Mouse (Mus musculus): Measurements from ENCODE around the gene Vps33b. TPM values are rescaled to one million over a fixed set of nuclear protein-coding genes. Genes with fewer than 3 reads are reported as not detected.

Vps33b gene
- polyA plus RNA-seq, 1 experiment from 2014 or later, result 12.3 TPM

- Histone ChIP-seq H3K27ac (ENCODE audit: low read depth, low read length) (peak within 1 kb of the TSS; percentile 72), H3K9ac (ENCODE audit: low read depth, low read length) (peak within 1 kb of the TSS; percentile 81), H3K4me1 (ENCODE audit: control insufficient read depth, insufficient read depth, low read length) (peaks cover 10% of the 10 kb centered on the region; the same call in 1 of the 2 replicates), H3K27me3 (ENCODE audit: control insufficient read depth, insufficient read depth, low read length) (peaks cover 11% of the 10 kb centered on the region), H3K4me2 (peak within 1 kb of the TSS; percentile 88), H3K4me3 (ENCODE audit: low read depth, low read length) (peak within 1 kb of the TSS; percentile 76), H3K36me3 (ENCODE audit: control insufficient read depth, insufficient read depth, low read length) (peaks cover 7% of the 10 kb centered on the region), H3K9me3 (replicated peaks; ENCODE audit: control insufficient read depth, low read length) (no peaks in the 10 kb centered on the region)
- WGBS (ENCODE audit: insufficient replicate concordance), result 25% methylated on average over 40 of the region's 40 CpGs
- ATAC-seq (replicated peaks; ENCODE audit: insufficient number of reproducible peaks, low FRiP score, low TSS enrichment), result peak; percentile 81
Measured at GRCm38 (mm10) chr7:80260625-80261371, 8.7 kb upstream of the Vps33b start, which contains the start of gene Ngrn. Gene Ngrn (plus strand): TSS chr7:80261215.

- peak; percentile 54; the same call in 1 of the 2 replicates for ATAC-seq (replicated peaks; ENCODE audit: insufficient number of reproducible peaks, low FRiP score, low TSS enrichment)
- Histone ChIP-seq H3K4me2 (peak overlapping the region; percentile 88), H3K36me3 (ENCODE audit: control insufficient read depth, insufficient read depth, low read length) (peaks cover 9% of the 10 kb centered on the region), H3K9me3 (replicated peaks; ENCODE audit: control insufficient read depth, low read length) (no peaks in the 10 kb centered on the region), H3K4me1 (ENCODE audit: control insufficient read depth, insufficient read depth, low read length) (peaks cover 10% of the 10 kb centered on the region; the same call in 1 of the 2 replicates), H3K27me3 (ENCODE audit: control insufficient read depth, insufficient read depth, low read length) (peaks cover 11% of the 10 kb centered on the region), H3K9ac (ENCODE audit: low read depth, low read length) (peak overlapping the region; percentile 81), H3K4me3 (ENCODE audit: low read depth, low read length) (peak overlapping the region; percentile 76), H3K27ac (ENCODE audit: low read depth, low read length) (peak overlapping the region; percentile 72)
- WGBS (ENCODE audit: insufficient replicate concordance), result under 1% methylated on average over 32 of the region's 32 CpGs
Measured at GRCm38 (mm10) chr7:80261372-80261990, 8.0 kb upstream of the Vps33b start.

GRCm38 (mm10) chr7:80264606-80265005 lies 4.8 kb upstream of the Vps33b start:
- Histone ChIP-seq H3K27me3 (ENCODE audit: control insufficient read depth, insufficient read depth, low read length) (no peaks in the 10 kb centered on the region), H3K4me3 (ENCODE audit: low read depth, low read length) (no peak overlapping the region), H3K9me3 (replicated peaks; ENCODE audit: control insufficient read depth, low read length) (no peaks in the 10 kb centered on the region), H3K9ac (ENCODE audit: low read depth, low read length) (no peak overlapping the region), H3K36me3 (ENCODE audit: control insufficient read depth, insufficient read depth, low read length) (peaks cover 10% of the 10 kb centered on the region), H3K4me2 (no peak overlapping the region), H3K4me1 (ENCODE audit: control insufficient read depth, insufficient read depth, low read length) (peaks cover 13% of the 10 kb centered on the region; the same call in 1 of the 2 replicates), H3K27ac (ENCODE audit: low read depth, low read length) (no peak overlapping the region)
- no peak for ATAC-seq (replicated peaks; ENCODE audit: insufficient number of reproducible peaks, low FRiP score, low TSS enrichment)
- WGBS (ENCODE audit: insufficient replicate concordance), result 91% methylated on average over 12 of the region's 12 CpGs

GRCm38 (mm10) chr7:80267764-80268163 lies 1.7 kb upstream of the Vps33b start:
- peaks cover 10% of the 10 kb centered on the region for H3K36me3 ChIP-seq (ENCODE audit: control insufficient read depth, insufficient read depth, low read length)
- ATAC-seq (replicated peaks; ENCODE audit: insufficient number of reproducible peaks, low FRiP score, low TSS enrichment), result no peak
- H3K27ac ChIP-seq (ENCODE audit: low read depth, low read length), result no peak overlapping the region
- H3K4me2 ChIP-seq, result no peak overlapping the region
- peaks cover 11% of the 10 kb centered on the region for H3K4me1 ChIP-seq (ENCODE audit: control insufficient read depth, insufficient read depth, low read length)
- 68% methylated on average over 1 of the region's 1 CpGs for WGBS (ENCODE audit: insufficient replicate concordance)
- no peak overlapping the region for H3K4me3 ChIP-seq (ENCODE audit: low read depth, low read length)
- no peak overlapping the region for H3K9ac ChIP-seq (ENCODE audit: low read depth, low read length)
- H3K27me3 ChIP-seq (ENCODE audit: control insufficient read depth, insufficient read depth, low read length), result no peaks in the 10 kb centered on the region
- H3K9me3 ChIP-seq (replicated peaks; ENCODE audit: control insufficient read depth, low read length), result no peaks in the 10 kb centered on the region

DNA sequence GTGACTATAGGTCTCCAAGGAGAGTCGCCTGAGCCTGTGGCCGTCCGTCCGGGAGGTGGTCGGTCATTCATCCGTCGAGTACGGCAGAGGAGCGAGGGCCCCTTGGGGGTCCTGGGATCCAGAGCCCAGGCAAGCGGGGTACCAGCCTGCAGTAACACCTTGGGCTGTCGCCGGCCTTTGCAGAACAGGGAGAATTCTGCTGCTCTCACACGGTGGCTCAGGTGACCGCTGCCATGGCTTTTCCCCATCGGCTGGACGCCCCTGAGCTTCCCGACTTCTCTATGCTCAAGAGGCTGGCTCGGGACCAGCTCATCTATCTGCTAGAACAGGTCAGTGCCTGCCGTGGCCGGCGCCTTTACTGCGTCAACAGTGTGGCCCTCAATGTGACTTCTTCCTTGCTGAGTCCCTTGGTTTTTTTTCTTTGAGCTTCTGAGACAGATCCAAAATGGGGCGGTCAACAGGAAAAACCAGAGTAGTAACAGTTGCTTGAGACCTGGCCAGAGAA lies 354 bp downstream of the Vps33b start:
- Histone ChIP-seq H3K9me3 (replicated peaks; ENCODE audit: control insufficient read depth, low read length) (peaks cover 6% of the 10 kb centered on the region), H3K4me3 (ENCODE audit: low read depth, low read length) (peak overlapping the region; percentile 87), H3K27ac (ENCODE audit: low read depth, low read length) (peak overlapping the region; percentile 78), H3K36me3 (ENCODE audit: control insufficient read depth, insufficient read depth, low read length) (peaks cover 17% of the 10 kb centered on the region), H3K4me2 (peak overlapping the region; percentile 95), H3K27me3 (ENCODE audit: control insufficient read depth, insufficient read depth, low read length) (no peaks in the 10 kb centered on the region), H3K4me1 (ENCODE audit: control insufficient read depth, insufficient read depth, low read length) (peaks cover 11% of the 10 kb centered on the region), H3K9ac (ENCODE audit: low read depth, low read length) (peak overlapping the region; percentile 85)
- ATAC-seq (replicated peaks; ENCODE audit: insufficient number of reproducible peaks, low FRiP score, low TSS enrichment), result peak; percentile 60
- under 1% methylated on average over 23 of the region's 23 CpGs for WGBS (ENCODE audit: insufficient replicate concordance)

- 91% methylated on average over 2 of the region's 2 CpGs for WGBS (ENCODE audit: insufficient replicate concordance)
- Histone ChIP-seq H3K4me3 (ENCODE audit: low read depth, low read length) (no peak overlapping the region), H3K4me2 (no peak overlapping the region), H3K4me1 (ENCODE audit: control insufficient read depth, insufficient read depth, low read length) (peaks cover 11% of the 10 kb centered on the region), H3K27me3 (ENCODE audit: control insufficient read depth, insufficient read depth, low read length) (no peaks in the 10 kb centered on the region), H3K27ac (ENCODE audit: low read depth, low read length) (no peak overlapping the region), H3K9me3 (replicated peaks; ENCODE audit: control insufficient read depth, low read length) (peaks cover 12% of the 10 kb centered on the region), H3K36me3 (ENCODE audit: control insufficient read depth, insufficient read depth, low read length) (peaks cover 33% of the 10 kb centered on the region), H3K9ac (ENCODE audit: low read depth, low read length) (no peak overlapping the region)
- no peak for ATAC-seq (replicated peaks; ENCODE audit: insufficient number of reproducible peaks, low FRiP score, low TSS enrichment)
Measured at GRCm38 (mm10) chr7:80273456-80273855, 4.0 kb downstream of the Vps33b start.

- no peak overlapping the region for H3K9ac ChIP-seq (ENCODE audit: low read depth, low read length)
- peaks cover 33% of the 10 kb centered on the region for H3K36me3 ChIP-seq (ENCODE audit: control insufficient read depth, insufficient read depth, low read length)
- no peak for ATAC-seq (replicated peaks; ENCODE audit: insufficient number of reproducible peaks, low FRiP score, low TSS enrichment)
- H3K4me3 ChIP-seq (ENCODE audit: low read depth, low read length), result no peak overlapping the region
- H3K4me2 ChIP-seq, result no peak overlapping the region
- peaks cover 12% of the 10 kb centered on the region for H3K9me3 ChIP-seq (replicated peaks; ENCODE audit: control insufficient read depth, low read length)
- no peak overlapping the region for H3K27ac ChIP-seq (ENCODE audit: low read depth, low read length)
- H3K27me3 ChIP-seq (ENCODE audit: control insufficient read depth, insufficient read depth, low read length), result no peaks in the 10 kb centered on the region
- no peaks in the 10 kb centered on the region for H3K4me1 ChIP-seq (ENCODE audit: control insufficient read depth, insufficient read depth, low read length)
- WGBS (ENCODE audit: insufficient replicate concordance), result 92% methylated on average over 4 of the region's 4 CpGs
Measured at GRCm38 (mm10) chr7:80276374-80276773, 6.9 kb downstream of the Vps33b start.

- no peak for ATAC-seq (replicated peaks; ENCODE audit: insufficient number of reproducible peaks, low FRiP score, low TSS enrichment)
- Histone ChIP-seq H3K4me3 (ENCODE audit: low read depth, low read length) (no peak overlapping the region), H3K9me3 (replicated peaks; ENCODE audit: control insufficient read depth, low read length) (peaks cover 3% of the 10 kb centered on the region), H3K27ac (ENCODE audit: low read depth, low read length) (no peak overlapping the region), H3K4me1 (ENCODE audit: control insufficient read depth, insufficient read depth, low read length) (no peaks in the 10 kb centered on the region), H3K9ac (ENCODE audit: low read depth, low read length) (no peak overlapping the region), H3K4me2 (no peak overlapping the region), H3K27me3 (ENCODE audit: control insufficient read depth, insufficient read depth, low read length) (no peaks in the 10 kb centered on the region), H3K36me3 (ENCODE audit: control insufficient read depth, insufficient read depth, low read length) (peaks cover 23% of the 10 kb centered on the region)
- WGBS (ENCODE audit: insufficient replicate concordance), result 74% methylated on average over 10 of the region's 10 CpGs
Measured at GRCm38 (mm10) chr7:80280032-80280431, 10.6 kb downstream of the Vps33b start.
